Mouse (Mus musculus): ENCODE data around the gene Lamb2.

GRCm38 (mm10) chr9:108450292-108451169 lies 29.0 kb upstream of the Lamb2 start:
- TF ChIP-seq GATA1 (IDR thresholded peaks at IDR 0.05; ENCODE audit: borderline replicate concordance, low read length): no peak
- no peak for TF ChIP-seq FLI1 (IDR thresholded peaks at IDR 0.05; ENCODE audit: low read length)
